Mouse (Mus musculus) lung, postnatal 36 days (tissue): Measurements from ENCODE around the gene Gm8374.
"Not testable (repeated sequence)": the region's sequence is repeated elsewhere in the genome, so short reads cannot be mapped to it uniquely, and the experiment has no call there.

Experiments
- DNase-seq: peaks from one replicate; pipeline ENCODE4 v3.0.0; 2022; ENCODE audit warnings: mixed read lengths

Gene Gm8374

GRCm38 (mm10) chr14:7365034-7365433 lies at the start of gene Gm8374:
Gm8374 (minus strand) TSS chr14:7365134.
- not testable (repeated sequence) for DNase-seq

- not testable (repeated sequence) for DNase-seq
Observed at GRCm38 (mm10) chr14:7332295-7332694, 32.6 kb downstream of the Gm8374 start, which contains the start of gene Gm5797. Gm5797 (minus strand) TSS chr14:7332395.

GRCm38 (mm10) chr14:7315093-7315492 lies 49.8 kb downstream of the Gm8374 start:
- not testable (repeated sequence) for DNase-seq

GRCm38 (mm10) chr14:7314661-7315060 lies 50.3 kb downstream of the Gm8374 start, which contains the start of gene Gm3739:
Gm3739 (minus strand) TSS chr14:7315049.
- DNase-seq: not testable (repeated sequence)
